Mouse (Mus musculus) liver, adult 2 months (tissue): ENCODE results near the gene Usp39.

Experiments
- CTCF ChIP-seq: fragments of 200-500 bp; IDR thresholded peaks from 2 replicates; pipeline ENCODE4 v1.5.1; 2011; ENCODE audit warnings: low read depth, low read length, control low read depth
- POLR2A ChIP-seq: fragments of 200-500 bp; IDR thresholded peaks from 2 replicates; pipeline ENCODE4 v1.6.1; 2011; ENCODE audit warnings: low read length, control low read depth; ENCODE audit not compliant: insufficient read depth; ENCODE audit errors: extremely low read depth

DNA sequence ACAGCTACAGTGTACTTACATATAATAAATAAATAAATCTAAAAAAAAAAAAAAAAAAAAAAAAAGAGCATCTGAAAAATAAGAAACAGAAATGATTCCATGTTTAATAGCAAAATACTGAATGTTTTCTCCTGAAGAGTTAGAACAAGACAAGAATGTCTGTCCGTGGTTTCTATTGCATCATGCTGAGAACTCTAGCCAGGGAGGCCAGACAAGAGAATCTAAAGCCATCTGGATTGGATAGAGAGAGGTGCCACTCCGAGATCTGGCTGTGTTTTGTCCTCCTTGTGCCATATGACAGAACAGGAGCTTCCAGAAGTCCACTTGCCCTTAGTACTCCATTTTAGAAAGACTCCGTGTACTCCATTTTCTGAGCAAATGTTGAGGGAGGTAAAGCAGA, 47.2 kb downstream of the Usp39 start:
- TF ChIP-seq CTCF (no peak), POLR2A (no peak)
